Mouse (Mus musculus): ENCODE data around the gene Vcan.

Vcan gene

DNA sequence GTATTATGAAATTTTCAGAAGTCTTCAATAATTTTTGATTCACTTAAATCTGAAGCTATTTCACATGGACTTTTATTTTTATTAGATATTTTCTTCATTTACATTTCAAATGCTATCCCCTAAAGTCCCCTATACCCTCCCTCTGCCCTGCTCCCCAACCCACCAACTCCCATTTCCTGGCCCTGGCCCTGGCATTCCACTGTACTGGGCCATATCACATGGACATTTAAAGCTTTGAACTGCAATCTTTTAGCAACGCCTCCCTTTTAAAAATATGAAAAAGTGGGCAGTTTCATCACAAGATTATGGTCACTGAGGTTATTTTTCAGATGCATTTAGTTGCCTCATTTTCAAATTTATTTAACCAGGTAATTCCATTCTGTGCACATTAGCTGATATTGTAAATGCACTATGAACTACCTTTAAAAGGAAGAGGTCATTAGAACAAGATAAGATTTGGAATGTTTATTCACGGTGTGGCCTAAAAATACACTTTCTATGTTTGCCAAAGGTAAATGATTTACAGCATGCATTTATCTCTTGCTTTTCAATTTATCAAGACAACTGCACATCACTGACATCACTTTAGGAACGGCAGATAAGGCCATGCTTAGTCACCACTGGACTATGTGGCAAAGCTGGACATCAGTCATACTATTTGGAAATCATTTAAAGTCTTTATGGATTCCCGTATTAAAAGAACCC is 32.7 kb downstream of the Vcan start:
- no peak for DNase-seq

DNA sequence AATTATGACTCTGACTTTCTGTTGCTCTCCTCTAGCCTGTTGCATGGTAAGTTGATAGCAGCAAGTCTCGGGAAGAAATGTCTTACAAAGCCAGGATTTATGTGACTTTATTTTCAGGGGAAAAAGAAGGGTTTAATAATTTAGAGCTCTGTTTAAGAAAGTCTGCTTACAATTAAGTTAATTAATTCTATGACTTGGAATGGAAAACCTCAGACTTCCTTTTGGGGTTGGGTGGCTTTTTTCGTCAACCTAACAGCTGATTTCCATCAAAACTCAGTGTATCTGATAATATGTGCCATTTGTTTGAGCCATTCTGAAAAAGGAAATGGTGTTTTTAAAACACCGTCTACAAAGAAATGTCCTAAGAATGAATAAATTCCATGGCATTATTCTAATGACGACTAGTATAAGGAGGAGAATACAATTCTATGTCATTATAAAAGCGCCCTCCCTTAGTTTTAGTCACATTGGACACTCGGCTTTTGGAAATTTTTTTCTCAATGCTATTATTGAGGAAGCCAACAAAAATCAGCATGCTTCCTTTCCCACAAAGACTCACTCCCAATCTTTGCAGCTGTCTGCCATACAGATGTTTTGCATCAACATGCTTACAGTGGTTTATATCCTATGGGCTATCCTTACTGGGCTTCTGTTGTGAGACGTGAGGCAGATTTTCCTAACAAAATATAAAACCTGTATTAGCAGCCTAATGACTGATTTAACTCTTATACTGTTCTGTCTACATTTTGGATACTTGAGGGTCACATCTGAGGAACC is 34.0 kb downstream of the Vcan start:
- DNase-seq: no peak

DNA sequence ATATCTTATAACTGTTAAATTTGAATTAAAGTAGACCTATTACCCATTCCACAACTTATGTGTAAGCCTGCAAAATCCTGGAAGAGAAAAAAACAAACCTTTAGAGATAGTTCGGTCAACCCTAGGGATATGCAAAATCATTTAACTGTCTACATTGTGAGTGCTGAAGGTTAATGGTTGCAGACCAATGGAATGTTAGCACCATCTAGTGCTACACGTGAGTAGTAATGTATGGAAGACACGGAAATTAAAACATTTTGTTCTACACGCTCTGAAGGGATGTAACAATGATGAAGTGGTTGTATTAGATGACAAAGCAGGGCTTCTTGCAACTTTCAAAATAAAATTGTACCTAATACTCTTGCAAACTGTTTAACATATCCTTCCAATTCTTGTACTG is 39.9 kb downstream of the Vcan start:
- DNase-seq: no peak

DNA sequence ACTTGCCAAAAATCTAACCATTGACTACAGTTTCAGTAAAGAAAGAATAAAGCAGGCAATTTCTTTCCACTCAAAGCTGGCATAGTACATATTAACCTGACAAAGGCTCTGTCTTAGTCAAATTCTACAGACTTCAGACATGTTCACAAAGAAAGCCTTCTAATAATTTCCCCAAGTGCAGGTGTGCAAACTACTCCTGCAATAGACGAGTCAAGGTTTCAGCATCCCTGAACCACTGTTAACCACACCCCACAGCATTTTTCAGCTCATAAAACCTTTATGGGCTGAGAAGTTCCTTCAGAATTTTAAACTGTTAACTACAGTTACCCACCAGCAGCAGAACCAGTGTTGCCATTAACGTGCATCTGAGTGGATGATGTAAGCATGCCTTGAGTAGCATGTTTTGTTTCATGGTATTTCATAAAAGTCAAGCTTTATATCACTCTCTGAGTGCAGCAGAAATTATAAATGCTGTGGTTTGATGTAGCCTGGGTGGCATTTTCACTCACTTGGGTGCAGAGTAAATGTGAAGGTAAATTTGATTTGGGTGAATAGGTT is 42.2 kb downstream of the Vcan start:
- no peak for DNase-seq

- no peak for DNase-seq
These were observed 49.7 kb downstream of the Vcan start for GRCm38 (mm10) chr13:89692597-89692996.

- DNase-seq: no peak
These were observed 58.8 kb downstream of the Vcan start for GRCm38 (mm10) chr13:89683490-89683889.

GRCm38 (mm10) chr13:89682254-89682653 is 60.1 kb downstream of the Vcan start:
- DNase-seq: no peak

DNA sequence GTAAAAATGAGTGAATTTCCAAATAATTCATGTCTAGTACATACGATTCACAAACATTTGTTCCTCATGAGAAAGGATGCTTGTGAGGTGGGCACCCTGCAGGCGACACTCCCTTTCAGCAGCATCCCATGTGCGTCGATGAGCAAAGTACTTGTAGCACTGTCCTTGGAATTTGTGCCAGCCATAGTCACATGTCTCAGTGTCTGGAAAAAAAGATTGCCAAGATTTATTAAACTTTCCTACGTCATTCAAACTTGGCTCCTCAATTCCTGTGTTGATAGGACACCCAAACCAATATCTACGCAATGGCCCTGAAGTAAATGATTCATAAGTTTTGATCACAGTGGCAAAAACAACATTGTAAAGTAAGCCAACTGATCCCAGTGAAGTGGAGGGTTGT is 62.6 kb downstream of the Vcan start:
- DNase-seq: no peak

GRCm38 (mm10) chr13:89670505-89670904 is 71.8 kb downstream of the Vcan start:
- no peak for DNase-seq

DNA sequence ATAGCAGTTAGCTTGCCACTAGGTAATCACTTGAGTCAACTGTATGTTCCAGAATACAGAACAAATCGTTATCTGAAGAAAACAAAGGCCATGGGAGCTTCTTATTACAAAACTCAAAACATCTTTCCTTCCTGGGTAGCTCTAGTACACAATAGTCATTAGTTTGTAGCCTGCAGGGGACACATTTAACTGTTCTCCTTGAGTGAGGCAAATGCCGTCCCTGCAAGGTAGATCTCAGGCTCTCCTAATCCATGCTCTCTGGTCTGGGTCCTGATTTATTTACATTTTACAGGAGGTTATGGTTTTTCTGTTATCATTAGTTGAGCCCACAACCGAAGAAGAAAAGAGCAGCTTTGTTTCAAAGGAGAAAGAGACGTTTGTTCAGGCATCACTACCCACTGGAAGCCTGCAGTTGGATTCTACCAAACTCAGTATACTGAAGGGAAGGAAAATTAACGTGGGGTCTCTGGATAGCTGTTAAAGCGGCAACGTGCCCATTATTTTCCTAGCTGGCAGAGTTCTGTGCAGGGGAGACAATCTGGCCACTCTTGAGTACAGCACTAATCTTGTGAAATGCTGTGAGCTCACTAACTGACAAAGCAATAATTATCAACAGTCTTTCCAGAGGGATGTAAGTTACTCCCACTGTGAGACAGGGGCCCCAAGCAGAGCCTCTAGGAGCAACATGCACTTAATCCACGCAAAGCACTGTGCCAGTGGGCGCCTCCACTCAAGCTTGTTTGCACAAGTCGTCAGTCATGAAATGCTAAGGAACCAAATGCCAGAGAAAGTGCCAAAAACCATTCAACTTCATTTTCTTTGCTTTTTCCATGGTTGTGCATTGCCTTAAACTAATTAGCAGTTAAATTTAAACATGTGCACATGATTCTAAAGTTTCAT is 73.1 kb downstream of the Vcan start:
- DNase-seq: no peak

DNA sequence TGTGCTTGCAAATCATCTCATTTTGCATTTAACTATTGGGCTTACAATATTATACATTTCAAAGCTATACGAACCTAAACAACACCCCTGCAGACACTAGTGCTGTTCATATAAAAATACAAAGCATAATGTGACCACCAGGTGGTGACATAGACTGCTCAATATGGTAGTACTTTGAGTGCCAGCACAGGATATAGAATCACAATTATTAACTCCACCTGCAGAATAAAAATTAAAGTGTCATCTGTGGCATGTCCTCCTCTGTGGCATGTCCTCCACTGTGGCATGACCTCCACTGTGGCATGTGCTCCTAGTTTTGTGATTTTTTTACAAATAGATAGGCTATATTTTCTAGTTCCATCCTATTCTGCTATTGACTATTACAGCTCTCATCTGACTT is 74.2 kb downstream of the Vcan start:
- DNase-seq: no peak

- DNase-seq: no peak
These were observed 80.6 kb downstream of the Vcan start for GRCm38 (mm10) chr13:89661688-89662087.

GRCm38 (mm10) chr13:89657046-89657445 is 85.3 kb downstream of the Vcan start:
- DNase-seq: no peak

- DNase-seq: no peak
These were observed 89.0 kb downstream of the Vcan start for GRCm38 (mm10) chr13:89653279-89653678.

- no peak for DNase-seq
These were observed 89.5 kb downstream of the Vcan start for GRCm38 (mm10) chr13:89652773-89653172.

- DNase-seq: no peak
These were observed 96.7 kb downstream of the Vcan start for GRCm38 (mm10) chr13:89645589-89645988.

- DNase-seq: no peak
These were observed 105.3 kb downstream of the Vcan start for GRCm38 (mm10) chr13:89637012-89637411.

DNA sequence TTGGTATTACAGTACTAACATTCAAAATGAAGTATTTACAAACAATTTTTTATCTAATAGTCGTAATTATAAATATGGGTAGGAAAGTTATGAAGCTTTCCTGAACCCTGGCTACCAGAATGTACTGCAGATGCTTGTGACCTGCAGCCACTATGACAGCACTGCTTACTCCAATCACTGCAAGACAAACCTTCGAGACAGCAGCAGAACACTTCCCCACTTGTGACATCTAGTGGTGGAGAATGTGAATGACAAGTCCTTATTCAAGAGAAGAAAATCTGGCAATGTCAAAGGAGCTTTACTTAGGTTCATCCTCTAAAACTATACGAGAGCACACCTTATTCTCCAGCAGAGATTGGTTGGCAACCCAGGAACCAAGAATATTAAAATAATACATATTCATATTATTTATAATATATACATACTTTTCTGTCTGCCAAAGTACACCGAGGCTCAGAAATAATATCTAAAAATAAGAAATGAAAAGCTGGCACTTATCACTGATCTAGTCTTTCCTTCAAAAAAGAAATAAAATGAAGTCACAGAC is 108.1 kb downstream of the Vcan start:
- no peak for DNase-seq

DNA sequence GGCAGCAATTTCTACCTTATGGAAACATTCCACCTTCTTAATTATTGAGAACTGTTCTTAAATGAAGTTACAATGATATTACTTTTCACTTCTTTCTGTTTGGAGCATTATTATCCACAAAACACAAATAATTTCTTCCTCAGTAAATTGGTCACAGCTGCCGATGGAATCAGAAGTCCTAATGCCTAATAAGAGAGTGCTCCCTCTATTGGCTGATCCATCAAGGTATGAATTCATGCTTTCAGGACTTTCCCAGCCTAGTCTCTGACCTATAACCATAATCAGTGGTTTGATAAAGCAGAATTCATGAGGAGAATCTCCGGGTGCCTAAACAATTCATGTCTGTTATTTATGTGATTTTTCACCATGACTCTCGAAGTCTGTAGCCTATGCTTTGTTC is 123.2 kb downstream of the Vcan start:
- DNase-seq: no peak

DNA sequence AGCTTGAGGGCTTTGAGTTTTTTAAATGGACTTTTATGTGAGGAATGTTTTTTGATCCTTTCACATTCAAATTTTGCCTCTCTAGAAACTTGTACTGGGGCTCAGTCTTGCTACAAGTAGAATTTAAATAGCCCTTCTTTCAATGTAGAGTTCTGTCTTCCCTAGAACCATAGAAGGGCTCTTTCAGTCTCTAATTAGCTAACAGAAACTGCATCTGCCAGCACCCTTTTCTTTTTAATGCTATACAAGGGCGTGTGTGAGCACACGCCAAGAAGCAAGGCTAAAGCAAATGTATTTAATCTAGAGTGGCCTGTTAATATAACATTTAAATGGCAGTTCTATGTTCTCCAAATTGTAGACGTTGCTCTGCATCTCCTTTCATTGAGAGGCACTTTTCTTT is 134.9 kb downstream of the Vcan start:
- no peak for DNase-seq

All from thymus, postnatal 25 days (tissue).